Mouse (Mus musculus): ENCODE data around the gene Trim39.

Trim39 gene

DNA sequence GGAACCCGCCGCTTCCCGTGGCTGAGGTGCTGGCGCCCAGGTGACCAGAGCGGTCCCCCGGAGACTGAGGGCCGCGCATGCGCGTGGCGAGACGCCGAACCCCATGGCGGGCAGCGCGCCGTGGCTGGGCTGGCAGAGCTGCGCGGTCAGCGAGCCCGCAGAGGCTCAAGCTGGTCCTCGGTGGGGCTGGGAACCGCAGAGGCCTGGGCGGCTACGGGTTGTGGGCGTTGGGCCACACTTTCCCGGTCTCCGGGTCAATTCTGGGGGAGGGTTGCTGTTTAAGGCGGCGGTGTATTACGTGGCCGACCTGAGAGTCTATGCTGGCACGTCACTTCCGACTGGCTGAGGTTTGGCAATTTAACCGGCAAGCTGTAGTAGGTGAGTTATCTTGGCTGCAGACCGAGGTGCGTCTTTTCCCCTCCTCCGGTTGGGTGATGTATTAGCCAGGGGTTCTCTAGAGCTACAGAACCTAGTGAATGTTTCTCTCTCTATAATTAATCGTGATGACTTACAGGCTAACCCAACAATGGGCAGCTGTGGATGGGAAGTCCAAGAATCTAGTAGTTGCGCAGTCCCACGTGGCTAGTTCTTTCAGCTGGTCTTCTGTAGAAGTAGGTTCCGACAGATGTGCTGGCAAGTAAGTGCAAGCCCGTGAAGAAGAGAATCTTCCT lies at the start of gene Trim39:
TSS of gene Trim39 (minus strand) at position 662 of the 671 bp plus-strand sequence.
- no peak for DNase-seq

DNA sequence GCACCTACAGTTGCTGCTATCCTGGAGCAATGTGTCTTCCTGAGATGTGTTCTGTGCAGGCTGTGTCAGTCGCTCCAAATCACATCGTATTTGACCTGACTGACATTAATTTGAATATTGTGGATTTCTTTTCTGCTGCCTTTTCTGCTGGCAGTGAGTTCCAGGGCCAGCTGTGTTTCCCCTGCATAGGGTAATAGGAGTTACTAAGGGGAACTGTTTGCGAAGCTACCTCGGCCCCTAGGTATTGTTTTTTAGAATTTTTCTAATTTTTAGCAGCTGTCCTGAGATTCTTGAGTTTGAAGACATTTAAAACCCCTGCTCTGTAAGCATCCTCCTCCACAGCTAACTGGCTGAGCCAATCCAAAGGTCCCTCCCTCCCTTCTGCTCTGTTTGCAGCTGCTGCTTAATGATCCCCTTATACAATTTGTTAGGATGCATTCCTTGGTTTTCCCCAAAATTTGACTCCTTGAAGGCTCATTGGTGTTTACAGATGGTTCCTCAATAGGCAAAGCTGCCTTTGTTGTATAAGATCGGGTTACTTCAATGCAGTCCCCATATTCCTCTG lies 43.7 kb upstream of the Trim39 start:
- DNase-seq = no peak

DNA sequence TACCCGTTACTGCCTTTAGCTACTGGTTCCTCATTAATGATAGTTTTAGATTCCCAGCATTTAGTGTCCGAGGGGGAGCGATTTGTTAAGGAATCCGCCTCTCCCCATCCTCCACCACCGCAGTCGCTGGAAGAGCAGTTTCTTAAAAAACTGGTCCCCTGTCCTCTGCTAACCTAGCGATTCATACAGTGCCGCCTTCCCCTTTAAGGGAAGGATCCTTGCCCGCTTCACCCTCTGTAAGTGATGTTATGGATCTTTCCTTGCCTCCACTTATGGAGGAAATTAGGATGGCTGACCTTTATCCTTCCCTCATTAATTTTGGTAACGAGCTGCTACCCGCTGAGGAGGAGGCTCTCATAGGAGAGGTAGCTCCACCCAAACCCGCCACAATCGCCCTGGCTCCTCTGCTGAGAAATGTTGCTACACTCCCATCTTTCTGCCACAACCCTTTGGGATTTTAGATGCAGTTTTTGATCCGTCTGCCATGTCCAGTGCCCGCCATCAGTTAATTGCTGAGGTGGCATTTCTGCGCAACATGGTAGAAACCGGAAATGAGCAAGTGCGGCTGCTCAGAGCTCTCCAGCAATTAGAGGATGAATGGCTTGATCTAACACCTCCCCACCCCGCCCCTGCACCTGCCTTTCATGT lies 43.1 kb upstream of the Trim39 start:
- DNase-seq = peak; percentile 70

DNA sequence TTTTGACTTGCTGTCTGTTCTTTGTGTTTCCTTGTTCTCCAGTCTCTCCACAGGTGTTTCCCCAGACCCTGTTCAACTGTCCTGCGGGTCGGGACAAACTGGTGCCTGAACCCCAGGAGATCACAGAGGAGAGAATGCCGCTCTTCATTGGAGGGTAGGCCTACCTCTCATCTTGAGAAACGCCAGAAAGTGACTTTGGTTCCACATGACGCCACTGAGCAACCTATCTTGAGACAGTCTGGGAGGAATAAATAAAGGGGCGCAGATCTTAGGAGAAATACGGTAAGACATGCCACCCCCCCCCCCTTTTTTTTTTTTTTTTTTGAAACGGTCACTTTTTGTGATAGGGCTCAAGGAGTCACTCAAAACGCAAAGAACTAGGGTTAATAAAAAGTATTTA lies 42.5 kb upstream of the Trim39 start:
- peak; percentile 16 for DNase-seq

DNA sequence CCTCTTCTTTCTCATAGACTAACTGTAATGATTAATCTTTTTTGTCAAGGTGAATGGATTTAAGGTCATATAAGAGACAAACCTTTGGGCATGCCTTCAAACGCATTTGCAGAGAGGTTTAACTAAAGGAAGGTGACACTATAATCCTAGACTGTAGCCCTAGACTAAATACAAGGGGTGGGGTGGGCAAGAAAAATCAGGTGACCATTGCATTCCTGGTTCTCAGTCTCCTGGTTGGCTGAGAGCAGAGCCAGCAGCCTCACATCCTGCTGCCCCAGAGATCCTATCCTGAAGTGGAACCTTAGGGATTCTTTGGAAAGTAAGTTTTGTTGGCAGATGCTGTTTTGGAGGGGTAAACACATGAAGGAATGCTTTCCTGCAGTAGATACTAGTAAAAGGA lies 37.2 kb upstream of the Trim39 start:
- no peak for DNase-seq

DNA sequence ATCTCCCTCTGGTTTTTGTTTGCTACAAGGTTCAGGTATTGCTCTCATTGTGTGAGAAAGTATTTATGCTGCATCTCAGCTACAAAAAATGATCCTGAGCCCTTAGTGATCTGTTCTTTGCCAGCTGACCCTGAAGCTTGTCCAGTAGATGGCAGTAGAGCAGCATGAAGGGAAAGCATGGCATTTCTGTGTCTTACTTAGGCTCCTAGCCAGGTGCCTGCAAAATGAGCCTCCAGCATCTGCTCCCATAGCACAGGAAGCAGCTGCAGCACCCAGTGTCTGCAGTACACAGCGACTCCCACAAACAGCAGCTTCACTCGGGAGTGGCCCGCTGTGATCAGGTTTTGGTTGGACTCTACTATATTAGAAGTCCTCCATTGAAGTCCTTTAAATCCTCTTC lies 36.8 kb upstream of the Trim39 start:
- DNase-seq = peak; percentile 81

DNA sequence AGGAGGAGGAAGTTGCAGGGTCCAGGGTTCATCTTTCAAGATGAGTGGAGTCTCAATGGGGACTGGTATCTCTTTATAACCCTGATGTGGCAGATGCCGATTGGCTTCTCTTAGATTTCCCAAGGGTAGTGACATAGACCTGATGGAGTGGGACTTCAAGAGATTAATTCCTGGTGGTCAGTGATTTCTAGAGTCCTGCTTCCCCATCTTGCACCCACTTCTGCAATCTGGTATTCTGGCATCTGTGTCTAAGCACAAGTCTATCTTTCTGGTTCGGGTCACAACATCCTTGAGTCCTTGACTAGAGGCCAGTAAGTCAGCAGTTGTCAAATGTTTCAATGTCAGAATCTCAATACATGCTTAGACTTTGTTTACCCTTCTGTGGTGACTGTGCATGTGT lies 14.3 kb upstream of the Trim39 start, which contains the start of gene H2-M10.2:
TSS of gene H2-M10.2 (minus strand) at position 101 of the 400 bp plus-strand sequence.
- no peak for DNase-seq

DNA sequence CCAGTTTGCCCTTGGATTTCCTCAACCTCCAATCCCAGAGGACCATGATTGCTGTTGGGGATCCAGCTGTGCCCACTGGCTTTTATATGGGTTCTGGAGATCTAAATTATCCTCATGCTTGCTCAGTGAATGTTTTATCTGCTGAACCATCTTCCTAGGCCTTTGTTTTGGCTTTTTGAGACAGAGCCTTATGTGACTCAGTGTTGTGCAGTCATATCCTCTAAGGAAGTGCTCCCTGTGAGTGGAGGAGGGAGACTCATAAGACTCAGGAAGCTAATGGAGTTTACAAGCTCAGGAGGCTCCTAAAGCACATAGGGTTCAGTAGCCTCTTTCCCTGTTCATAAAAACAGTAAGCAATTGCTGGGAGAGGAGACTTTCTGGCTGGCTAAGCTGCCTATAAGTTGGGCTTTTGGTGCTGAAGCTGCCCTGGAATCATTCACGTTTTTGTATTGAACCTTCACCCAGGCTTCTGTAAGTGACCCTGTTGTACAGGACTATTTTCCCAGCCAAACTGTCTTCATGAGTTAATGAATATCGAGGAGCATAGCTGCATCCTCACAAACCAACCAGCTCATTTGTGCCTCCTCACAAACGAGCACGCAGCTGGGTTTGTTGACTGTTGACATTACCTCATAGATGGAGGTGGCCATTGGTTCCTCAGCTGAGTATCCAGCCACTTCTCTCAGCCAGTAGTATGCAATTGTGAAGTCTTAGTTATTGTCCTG lies 9.6 kb upstream of the Trim39 start:
- no peak for DNase-seq

DNA sequence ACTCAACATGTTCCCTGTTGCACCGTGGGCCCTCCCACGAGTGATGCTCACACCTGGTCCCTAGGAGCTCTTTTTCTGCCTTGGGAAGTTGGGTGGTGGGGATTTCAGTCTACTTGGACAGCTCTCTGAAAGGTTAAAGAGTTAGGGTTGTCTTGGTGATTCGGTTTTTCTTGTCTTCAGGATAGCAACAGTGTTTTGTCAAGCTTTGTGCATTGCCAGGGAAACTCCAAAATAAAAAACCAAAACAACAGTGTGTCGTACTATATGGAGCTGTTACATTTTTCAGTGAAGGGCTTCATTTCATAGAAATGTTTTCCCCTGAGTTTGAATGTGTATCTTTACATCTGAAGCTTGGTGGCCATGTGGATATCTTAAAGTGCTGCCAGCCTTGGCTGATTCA lies 2.7 kb upstream of the Trim39 start:
- DNase-seq = no peak

DNA sequence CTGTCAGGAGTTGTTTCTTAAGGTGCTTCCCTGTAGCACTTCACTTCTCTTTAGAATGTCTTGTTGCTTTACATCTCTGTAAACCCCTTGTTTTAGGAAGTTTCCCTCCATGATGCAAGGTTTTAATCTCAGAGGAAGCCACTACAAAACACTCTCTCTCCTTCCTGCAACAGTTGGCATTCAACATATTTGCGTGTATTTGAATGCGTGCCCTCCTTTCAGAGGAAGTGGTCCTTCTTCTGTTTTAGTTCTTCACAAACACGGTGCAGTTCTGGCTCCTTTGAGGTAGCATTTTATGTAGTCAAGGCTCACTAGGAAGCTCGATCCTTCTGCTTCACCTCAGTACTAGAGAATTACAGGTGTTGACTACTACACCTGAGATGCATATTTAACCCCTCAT lies 1.7 kb upstream of the Trim39 start:
- peak; percentile 29 for DNase-seq

DNA sequence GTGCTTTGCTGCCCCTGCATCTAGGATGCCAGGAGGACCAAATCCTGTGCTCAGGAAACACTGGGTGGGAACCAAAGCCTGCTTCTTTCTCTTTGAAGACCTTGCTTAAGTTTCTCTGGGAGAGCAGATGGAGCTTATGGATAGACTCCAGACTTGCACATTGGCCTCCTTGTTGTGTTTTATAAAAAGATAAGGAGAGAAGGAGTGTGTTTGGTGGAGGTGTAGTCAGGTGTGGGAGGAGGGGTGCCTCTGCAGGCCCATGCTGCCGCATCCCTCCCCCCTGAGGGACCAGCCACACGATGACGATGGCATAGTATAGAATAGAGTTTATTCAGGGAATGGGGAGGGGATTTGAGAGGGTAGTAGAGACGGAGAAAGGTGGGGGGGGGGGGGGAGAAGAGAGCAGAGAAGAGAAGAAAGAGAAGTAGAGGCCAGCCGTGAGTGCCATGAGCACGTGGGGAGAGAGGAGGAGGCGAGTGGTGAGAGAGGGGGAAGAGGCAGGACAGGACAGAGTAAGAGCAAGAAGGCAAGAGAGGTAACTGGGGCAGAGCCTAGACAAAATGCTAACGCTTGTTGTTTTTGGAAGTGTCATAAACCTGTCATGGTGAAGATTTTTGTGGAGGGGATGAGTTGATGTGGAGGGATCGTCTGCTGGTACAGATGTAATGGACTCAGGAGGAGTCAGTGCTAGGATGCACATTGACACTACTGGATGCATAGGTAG lies 758 bp upstream of the Trim39 start:
- DNase-seq = no peak

DNA sequence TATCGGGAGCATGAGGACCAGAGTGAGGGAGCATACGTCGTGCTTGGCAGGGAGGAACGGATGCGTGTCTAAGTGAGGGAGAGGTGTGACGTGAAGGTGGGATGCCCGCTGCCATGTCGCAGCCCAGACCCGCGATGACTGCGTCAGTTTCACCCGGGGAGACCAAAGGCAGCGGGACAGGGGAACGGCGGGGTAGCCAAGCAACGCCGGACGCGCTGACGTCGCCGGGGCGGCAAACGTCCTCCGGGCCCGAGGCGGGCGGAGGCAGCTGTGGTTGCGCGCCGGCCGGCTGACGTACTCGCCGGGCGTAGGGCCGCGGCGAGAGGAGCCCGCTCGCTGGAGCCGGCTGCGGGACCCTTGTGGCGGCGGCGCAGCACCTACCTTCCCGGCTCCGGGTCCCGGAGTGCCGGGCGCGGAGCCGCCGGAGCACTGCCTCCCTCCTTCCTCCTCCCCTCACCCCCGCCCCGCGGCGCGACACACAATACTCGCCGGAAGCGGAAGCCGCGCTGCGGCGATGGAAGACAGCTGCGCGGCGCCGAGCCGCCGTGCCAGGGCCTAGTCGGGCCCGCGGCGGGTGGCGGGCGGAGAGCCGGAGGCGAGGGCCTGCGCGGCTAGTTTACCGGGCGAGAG lies 976 bp downstream of the Trim39 start:
- peak; percentile 94 for DNase-seq

DNA sequence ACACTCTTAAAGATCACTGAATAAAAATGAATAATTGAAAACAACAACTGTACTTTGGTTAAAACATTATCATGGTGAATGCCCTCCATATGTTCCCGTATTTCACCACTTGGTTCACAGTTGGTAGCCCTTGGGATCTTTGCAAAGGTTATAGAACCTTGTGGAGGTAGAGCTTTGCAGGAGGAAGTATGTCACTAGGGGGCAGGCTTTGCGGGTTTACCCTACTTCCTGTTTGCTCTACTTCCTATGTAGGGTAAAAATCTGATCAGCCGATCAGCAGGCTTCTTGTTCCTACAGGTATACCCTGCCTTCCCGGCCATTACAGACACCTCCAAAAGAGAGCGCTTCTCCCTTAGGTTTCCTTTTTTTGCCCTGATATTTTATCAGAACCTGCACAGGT lies 6.2 kb downstream of the Trim39 start:
- DNase-seq = peak; percentile 77

DNA sequence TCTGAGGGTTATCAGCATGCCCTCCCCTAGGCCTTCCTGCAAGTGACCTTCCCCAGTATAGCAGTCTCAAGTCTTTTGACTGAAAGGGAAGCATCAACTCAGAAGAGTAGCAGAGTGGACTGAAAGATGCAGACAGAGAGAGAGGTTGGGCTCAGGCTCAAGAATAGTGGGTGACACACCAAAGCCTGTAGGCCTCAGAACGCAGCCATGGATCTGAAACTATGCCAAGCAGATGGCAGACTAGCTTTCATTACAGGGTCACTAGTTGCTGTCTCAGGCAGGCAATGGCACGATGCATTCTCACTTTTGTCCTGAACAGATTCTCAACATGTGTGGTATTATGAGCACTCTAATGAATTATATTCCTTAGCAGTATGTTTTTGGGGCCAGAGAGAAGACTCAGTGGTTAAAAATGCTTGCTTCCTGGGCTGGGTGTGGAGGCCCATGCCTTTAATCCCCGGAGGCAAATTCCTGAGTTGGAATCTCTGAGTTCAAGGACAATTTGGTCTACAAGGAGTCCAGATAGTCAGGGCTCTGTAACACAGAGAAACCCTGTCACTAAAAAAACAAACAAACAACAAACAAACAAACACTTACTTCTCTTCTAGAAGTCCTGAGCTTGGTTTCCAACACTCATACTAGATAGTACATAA lies 7.6 kb downstream of the Trim39 start:
- no peak for DNase-seq

DNA sequence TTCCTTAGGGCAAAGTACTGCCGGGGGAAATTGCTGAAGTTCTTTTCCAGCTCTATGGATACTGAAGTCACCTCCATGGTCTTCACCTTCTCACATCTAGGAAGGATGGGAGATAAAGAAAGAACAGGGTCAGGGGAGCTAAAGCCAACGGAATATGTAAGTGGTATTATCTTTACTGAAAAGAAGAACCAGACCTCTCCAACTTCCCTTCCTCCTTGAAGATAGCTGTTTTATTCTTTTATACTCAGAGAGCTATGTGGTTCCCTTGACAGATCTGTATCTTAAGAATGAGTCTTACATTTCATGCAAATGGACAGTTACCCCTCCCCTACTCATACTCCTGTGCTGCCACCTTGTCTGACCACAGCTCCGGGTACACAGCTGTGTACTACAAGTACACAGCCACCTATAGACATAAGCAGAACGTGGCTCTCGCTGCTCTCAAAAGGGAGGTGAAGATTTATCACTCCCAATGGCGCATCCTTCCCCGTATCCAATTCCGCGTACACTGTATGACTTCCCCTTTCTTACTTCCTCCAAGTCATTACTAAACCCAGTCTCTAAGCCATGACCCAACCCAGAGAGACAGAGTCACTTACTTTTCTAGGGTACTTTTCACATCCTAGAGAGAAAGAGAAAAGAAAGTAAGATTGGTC lies 10.4 kb downstream of the Trim39 start:
- DNase-seq = no peak

DNA sequence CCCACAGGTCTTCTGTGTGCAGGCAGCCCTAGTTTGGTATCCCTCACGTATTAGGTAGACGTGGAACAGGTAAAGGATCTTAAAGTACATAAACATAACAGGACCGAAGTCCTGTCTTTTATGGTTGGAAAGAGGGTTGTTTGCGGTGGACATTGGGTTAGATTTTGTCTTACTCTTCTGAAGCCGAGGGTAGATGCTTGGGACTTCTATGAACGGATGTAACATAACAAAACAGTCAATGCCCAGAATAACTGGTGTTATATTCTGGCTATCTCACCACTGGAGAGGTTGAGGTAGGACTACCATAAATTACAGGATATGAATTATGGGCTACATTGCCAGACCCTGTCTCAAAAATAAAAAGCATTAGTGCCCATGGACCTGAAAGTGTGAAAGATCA lies 14.1 kb downstream of the Trim39 start, which contains the start of gene Rpp21:
TSS of gene Rpp21 (minus strand) at position 101 of the 400 bp plus-strand sequence.
- DNase-seq = no peak

DNA sequence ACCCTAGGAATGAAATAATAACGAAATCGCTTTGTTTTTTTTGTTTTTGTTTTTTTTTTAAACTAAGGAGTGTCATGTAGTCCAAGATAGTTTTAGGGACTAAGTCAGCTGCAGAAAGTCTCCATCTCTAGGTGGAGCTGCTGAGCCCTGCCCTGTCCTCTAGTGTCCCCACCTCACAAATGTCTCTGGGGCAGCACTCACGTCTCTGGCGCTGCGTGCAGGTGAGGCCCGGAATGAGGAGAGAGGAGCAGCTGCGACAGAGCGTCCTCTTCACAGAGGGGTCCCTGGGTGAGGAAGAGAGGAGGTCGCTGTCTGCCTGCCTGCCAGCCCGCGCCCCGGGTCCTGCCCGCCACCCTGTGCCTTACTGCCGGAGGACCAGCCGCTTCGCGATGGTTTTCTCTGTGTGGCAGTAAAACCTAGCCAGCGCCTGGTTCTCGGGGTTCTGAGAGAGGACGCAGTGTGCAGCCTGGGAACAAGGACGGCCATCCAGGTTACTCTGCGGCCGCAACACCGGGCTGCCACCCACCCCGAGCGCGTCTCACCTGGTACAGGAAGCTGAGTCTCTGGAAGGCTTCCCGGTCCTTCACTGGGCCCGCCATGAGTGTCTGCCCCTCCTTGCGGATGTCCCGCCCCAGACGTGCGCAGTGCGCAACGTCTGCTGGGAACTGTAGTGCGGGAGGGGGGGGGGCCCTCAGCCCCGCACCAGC lies 14.7 kb downstream of the Trim39 start:
- DNase-seq = peak; percentile 84

DNA sequence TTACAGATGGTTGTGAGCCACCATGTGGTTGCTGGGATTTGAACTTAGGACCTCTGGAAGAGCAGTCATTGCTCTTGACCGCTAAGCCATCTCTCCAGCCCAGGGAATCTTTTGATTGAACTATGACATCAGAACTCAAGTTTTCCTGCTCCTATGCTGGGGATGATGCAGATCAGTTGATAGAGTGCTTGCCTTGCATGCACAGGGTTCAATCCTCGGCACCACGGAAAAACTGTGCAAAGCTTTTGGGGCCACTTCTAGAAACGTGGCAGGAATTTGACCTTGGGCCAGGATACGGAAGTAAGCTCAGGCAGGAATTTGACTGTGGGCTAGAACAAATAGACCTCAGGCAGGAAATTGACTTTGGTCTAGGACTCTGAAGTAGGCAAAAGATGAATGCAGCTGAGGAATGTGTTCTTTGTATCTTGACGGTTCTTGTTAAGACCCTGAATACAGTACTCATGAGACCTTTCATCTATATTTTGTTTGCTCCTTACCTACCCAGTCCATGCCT lies 18.9 kb downstream of the Trim39 start:
- DNase-seq = no peak

DNA sequence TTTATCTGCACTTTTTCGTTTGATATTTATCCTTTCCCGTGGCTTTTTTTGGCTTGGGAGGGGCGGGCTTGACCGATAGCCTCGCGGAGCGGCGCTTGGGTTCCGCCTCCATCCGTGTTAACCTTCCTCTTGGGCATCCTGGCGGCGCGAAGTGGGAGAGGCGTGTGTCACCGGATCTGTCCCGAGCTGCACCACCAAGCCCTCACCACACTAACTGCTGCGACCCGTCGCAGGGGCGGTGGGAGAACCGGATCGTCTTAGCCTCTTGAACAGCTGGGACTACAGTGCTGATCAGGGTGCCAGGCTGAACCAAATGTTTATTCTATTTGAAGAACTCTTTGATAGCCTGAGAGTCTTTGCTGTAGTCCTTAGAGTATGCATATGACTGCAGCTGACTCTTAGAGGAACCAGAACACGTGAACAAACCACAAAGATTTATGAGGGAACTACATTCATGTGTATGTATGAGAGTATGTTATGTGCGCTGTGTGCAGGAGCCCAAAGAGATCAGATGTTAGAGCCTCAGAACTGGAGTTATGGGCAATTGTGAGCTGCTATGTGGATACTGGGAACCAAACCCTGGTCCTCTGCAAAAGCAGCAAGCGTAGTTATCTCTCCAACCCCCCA lies 19.7 kb downstream of the Trim39 start:
- peak; percentile 62 for DNase-seq

DNA sequence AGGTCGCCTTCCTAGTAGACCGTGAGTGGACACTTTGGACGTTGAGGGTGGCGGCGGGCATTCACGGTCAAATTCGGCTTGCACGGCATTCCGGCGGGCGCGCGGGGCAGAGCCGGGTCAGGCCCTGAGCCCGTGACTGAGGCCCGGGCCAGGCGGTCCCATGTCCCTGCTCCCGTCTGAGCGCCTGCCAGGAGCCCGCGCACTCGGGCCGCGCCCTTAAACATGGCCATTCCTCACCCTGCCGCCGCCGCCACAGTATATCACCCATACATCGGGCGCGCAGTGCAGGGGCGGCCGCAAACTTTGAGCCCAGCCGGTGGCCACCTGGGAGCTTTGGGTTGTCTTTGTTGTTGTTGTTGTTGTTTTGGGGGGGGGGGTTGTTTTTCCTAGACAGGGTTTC lies 23.2 kb downstream of the Trim39 start:
- DNase-seq = no peak

Data from thymus, postnatal 25 days (tissue).